Mouse (Mus musculus): Measurements from ENCODE around the gene Pgpep1l. TPM values are rescaled to one million over a fixed set of nuclear protein-coding genes. Genes with fewer than 3 reads are reported as not detected.
"Not testable (repeated sequence)": the region's sequence is repeated elsewhere in the genome, so short reads cannot be mapped to it uniquely, and the experiment has no call there.

Gene Pgpep1l
- polyA plus RNA-seq, 1 experiment from 2014 or later, result not detected

DNA sequence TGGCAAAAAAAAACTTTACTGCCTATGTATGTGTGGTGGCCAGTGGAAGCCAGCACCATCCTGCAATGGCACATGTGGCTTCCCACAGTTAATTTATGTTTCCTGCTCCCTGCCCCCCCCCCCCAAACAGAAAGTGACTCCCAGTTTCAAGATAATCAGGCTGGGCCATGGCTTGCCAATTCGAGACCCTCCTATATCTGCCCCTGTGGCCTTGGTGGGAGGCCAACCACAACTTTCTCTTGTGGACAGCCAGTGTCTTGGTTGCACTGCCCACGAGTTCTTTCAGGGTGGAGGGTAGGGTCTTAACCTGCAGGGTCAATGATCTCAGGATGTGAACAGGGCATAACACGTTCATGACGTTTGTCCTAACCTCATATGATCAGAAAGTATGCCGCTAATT lies 32.5 kb upstream of the Pgpep1l start:
- ATAC-seq (ENCODE audit: low read depth), result no peak
- H3K27ac ChIP-seq, result no peak overlapping the region

DNA sequence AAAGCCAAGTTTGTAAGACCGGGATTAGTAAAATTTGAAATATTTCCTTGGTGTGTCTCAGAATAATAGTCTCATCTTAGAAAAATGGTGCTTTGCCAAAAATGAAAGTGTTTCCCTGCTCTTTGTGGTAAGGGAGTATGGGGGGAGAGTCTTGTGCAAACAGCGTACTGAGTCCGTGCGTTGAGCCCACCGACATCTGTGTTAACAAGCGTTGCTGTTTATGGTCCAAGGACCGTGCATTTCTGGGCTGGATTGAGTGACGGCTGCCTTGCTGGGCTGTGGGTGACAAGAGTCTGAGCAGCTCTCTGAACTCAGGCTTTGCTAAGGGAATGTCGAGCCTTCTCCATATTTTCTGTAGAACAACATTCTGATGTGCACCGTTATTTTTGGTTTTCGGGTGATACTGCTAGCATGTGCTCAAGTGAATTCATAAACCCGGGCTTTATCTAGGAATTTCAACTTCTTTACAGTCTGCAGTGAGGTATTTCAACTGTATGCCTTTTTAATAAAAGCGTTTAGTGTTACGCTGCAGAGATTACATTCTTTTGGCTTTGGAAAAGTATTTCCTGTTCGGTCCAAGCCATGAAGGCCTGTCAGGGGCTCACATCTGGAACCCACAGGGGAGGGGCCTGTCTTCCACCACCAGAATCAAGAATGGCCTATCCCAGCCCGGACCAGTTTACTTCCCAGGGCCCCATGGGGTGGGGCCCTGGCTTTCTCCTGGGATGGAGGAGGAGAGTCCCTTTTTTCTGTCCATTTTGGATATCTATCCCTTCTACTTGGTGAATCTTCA lies 30.2 kb upstream of the Pgpep1l start:
- WGBS (ENCODE audit: insufficient replicate concordance), result 71% methylated on average over 16 of the region's 16 CpGs
- ATAC-seq (ENCODE audit: low read depth), result no peak

More for the DNA sequence above, 32.5 kb upstream of the Pgpep1l start:
- WGBS (ENCODE audit: insufficient replicate concordance), result 58% methylated on average over 5 of the region's 5 CpGs
- no peaks in the 10 kb centered on the region for H3K4me1 ChIP-seq (replicated peaks)
- no peaks in the 10 kb centered on the region for H3K27me3 ChIP-seq
- no peak overlapping the region for H3K4me2 ChIP-seq
- no peak overlapping the region for H3K4me3 ChIP-seq (replicated peaks)
- DNase-seq, result no peak
- no peaks in the 10 kb centered on the region for H3K9me3 ChIP-seq (replicated peaks)
- no peak overlapping the region for H3K9ac ChIP-seq
- H3K36me3 ChIP-seq, result no peaks in the 10 kb centered on the region

DNA sequence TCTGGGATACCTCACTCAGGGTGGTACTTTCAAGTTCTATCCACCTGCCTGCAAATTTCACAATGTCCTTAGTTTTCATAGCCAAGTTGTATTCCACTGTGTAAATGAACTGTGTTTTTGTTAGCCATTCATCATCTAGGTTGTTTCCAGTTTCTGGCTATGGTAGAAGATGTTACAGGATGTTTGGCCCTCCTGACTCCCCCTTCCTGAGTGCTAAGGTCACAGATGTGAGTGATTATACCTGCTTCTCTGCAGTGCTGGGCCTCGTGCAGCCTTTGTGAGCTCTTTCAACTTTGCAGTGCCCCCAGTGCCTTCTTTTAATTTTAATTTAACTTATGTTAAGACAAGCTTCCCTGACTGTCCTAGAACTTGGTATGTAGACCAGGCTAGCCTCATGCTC lies 27.6 kb upstream of the Pgpep1l start:
- no peak overlapping the region for H3K4me3 ChIP-seq (replicated peaks)
- ATAC-seq (ENCODE audit: low read depth), result no peak
- H3K27me3 ChIP-seq, result no peaks in the 10 kb centered on the region
- no peak overlapping the region for H3K27ac ChIP-seq
- no peaks in the 10 kb centered on the region for H3K4me1 ChIP-seq (replicated peaks)
- H3K4me2 ChIP-seq, result no peak overlapping the region
- WGBS (ENCODE audit: insufficient replicate concordance), result 46% methylated on average over 1 of the region's 1 CpGs
- H3K36me3 ChIP-seq, result no peaks in the 10 kb centered on the region
- DNase-seq, result no peak
- no peaks in the 10 kb centered on the region for H3K9me3 ChIP-seq (replicated peaks)
- H3K9ac ChIP-seq, result no peak overlapping the region

More for the DNA sequence above, 30.2 kb upstream of the Pgpep1l start:
- Histone ChIP-seq H3K36me3 (no peaks in the 10 kb centered on the region), H3K4me1 (replicated peaks) (no peaks in the 10 kb centered on the region), H3K4me2 (no peak overlapping the region), H3K4me3 (replicated peaks) (no peak overlapping the region), H3K9ac (no peak overlapping the region), H3K27me3 (no peaks in the 10 kb centered on the region), H3K9me3 (replicated peaks) (no peaks in the 10 kb centered on the region), H3K27ac (no peak overlapping the region)
- DNase-seq, result no peak

DNA sequence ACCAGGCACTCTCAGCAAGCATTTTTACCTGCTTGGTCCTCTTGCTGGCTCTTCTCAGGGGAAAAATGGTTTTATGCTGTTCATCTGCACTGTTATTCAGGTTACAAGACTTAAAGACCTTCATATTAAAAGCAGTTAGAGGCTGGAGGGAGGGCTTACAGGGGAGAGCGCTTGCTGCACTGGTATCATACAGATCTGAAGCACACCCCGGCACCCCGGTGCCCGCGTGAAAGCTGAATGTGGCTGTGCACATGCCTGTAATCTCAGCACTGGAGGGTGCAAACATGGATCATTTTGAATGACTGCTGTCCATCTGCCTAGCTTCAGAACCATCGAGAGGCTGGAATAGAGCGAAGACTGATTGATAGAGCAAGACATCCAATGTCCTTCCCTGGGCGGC lies 25.0 kb upstream of the Pgpep1l start:
- Histone ChIP-seq H3K4me3 (replicated peaks) (no peak overlapping the region), H3K9ac (no peak overlapping the region), H3K27ac (no peak overlapping the region), H3K4me1 (replicated peaks) (0 out of 2 replicates have a peak, but pooled peaks cover 7% of the 10 kb centered on the region), H3K36me3 (no peaks in the 10 kb centered on the region), H3K9me3 (replicated peaks) (no peaks in the 10 kb centered on the region), H3K27me3 (no peaks in the 10 kb centered on the region), H3K4me2 (no peak overlapping the region)
- ATAC-seq (ENCODE audit: low read depth) (no peak), DNase-seq (no peak)
- 81% methylated on average over 8 of the region's 8 CpGs for WGBS (ENCODE audit: insufficient replicate concordance)

DNA sequence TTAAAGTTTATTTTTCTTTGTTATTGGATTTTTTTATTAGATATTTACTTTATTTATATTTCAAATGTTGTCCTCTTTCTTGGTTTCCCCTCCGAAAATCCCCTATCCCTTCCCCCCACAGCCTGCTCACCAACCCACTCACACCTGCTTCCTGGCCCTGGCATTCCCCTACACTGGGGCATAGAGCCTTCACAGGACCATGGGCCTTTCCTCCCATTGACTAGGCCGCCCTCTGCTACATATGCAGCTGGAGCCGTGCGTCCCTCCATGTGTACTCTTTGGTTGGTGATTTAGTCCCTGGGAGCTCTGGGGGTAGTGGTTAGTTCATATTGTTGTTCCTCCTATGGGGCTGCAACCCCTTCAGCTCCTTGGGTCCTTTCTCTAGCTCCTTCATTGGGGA lies 24.0 kb upstream of the Pgpep1l start:
- not testable (repeated sequence) for H3K9me3 ChIP-seq (replicated peaks); H3K36me3 ChIP-seq; H3K4me3 ChIP-seq (replicated peaks); H3K27ac ChIP-seq; H3K4me2 ChIP-seq; ATAC-seq (ENCODE audit: low read depth); H3K4me1 ChIP-seq (replicated peaks); H3K9ac ChIP-seq; DNase-seq; H3K27me3 ChIP-seq
- 75% methylated on average over 4 of the region's 4 CpGs for WGBS (ENCODE audit: insufficient replicate concordance)

DNA sequence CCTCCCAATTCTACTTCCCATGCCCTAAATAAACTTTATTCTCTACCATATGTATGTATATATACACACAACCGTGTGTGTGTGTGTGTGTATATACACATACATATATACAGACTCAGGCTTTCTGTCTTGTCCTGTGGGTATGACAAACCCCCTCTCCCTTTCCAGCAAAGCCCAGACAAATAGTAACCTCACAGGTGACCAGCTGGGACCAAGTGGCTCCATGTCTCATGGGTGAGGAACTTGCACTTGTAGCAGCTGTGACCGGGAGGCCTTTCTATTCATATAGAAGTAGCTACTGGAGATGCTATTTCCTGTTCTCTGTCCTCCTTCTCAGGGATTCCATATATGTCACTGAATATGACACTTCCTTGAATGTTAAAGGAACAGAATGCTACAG lies 23.5 kb upstream of the Pgpep1l start:
- 60% methylated on average over 2 of the region's 2 CpGs for WGBS (ENCODE audit: insufficient replicate concordance)
- H3K4me3 ChIP-seq (replicated peaks), result no peak overlapping the region
- no peak overlapping the region for H3K27ac ChIP-seq
- no peak overlapping the region for H3K9ac ChIP-seq
- H3K9me3 ChIP-seq (replicated peaks), result no peaks in the 10 kb centered on the region
- no peaks in the 10 kb centered on the region for H3K36me3 ChIP-seq
- H3K27me3 ChIP-seq, result no peaks in the 10 kb centered on the region
- no peak overlapping the region for H3K4me2 ChIP-seq
- H3K4me1 ChIP-seq (replicated peaks), result 0 out of 2 replicates have a peak, but pooled peaks cover 7% of the 10 kb centered on the region
- DNase-seq (no peak), ATAC-seq (ENCODE audit: low read depth) (no peak)

DNA sequence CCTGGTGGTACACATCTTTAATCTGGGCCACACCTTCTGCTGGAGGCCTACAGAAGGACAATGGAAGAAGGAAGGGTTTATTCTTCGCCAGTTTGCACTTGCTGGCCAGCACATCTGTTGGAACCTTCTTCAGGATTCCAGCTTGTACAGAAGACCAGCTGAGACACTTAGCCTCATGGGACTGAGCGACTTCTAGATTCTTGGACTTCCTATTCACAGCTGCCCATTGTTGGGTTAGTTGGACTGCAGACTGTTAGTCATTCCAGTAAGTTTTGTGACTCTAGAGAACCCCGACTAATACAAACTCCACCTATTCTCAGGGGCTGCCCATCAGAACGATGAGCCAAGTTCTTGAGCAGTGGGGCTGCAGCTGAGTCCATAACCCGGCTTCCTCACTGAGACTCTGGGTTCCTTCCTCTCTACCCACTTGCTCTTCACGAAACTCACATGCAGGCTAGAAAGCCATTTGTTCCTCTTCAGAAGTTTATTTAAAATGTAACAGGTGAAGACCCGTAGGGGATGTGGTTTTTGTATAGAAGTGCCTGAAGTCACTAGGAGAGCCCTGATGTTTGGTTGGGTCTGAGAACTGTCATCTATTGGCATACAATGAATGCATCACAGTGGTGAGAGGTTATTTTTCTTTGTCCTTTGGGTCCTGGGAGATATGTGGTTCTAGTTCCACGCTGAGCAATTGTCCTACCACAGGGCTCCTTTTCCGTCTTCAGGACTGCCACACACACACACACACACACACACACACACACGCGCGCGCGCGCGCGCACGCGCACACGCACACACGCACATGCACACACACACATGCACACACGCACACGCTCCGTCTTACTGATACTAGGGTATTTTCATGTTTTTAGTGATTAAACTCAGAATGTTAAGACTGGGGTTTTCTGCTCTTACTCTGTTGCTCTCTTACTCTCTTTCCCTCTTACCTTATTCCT lies 22.8 kb upstream of the Pgpep1l start:
- Histone ChIP-seq H3K36me3 (no peaks in the 10 kb centered on the region), H3K4me3 (replicated peaks) (no peak overlapping the region), H3K27me3 (no peaks in the 10 kb centered on the region), H3K4me1 (replicated peaks) (0 out of 2 replicates have a peak, but pooled peaks cover 7% of the 10 kb centered on the region), H3K27ac (no peak overlapping the region), H3K9ac (no peak overlapping the region), H3K9me3 (replicated peaks) (no peaks in the 10 kb centered on the region), H3K4me2 (no peak overlapping the region)
- WGBS (ENCODE audit: insufficient replicate concordance), result 81% methylated on average over 24 of the region's 24 CpGs
- no peak for ATAC-seq (ENCODE audit: low read depth)
- DNase-seq, result no peak

DNA sequence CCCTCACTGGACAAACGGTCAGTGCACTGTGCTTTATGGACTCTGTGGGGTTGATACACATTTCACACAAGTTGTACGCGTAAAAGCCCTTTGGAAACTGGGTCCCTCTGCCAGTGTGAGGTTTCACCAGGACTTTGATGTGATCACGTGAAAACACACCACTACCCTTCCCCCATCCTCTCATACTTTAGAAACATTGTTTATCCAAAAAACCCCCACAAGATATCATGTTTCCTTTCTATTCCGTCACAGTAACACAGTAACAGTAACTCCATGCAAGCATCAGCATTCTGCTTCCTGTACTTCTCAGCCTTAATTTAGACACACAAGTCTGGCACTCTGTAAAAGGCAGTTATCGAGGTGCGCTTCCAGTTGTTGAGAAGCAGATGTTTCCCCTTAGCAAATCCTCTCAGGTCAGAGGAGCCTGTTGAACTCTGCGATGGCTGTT lies 21.8 kb upstream of the Pgpep1l start:
- 58% methylated on average over 8 of the region's 8 CpGs for WGBS (ENCODE audit: insufficient replicate concordance)
- Histone ChIP-seq H3K9ac (no peak overlapping the region), H3K36me3 (no peaks in the 10 kb centered on the region), H3K9me3 (replicated peaks) (no peaks in the 10 kb centered on the region), H3K4me2 (no peak overlapping the region), H3K4me1 (replicated peaks) (0 out of 2 replicates have a peak, but pooled peaks cover 7% of the 10 kb centered on the region), H3K4me3 (replicated peaks) (no peak overlapping the region), H3K27ac (no peak overlapping the region), H3K27me3 (no peaks in the 10 kb centered on the region)
- no peak for ATAC-seq (ENCODE audit: low read depth)
- DNase-seq, result no peak

DNA sequence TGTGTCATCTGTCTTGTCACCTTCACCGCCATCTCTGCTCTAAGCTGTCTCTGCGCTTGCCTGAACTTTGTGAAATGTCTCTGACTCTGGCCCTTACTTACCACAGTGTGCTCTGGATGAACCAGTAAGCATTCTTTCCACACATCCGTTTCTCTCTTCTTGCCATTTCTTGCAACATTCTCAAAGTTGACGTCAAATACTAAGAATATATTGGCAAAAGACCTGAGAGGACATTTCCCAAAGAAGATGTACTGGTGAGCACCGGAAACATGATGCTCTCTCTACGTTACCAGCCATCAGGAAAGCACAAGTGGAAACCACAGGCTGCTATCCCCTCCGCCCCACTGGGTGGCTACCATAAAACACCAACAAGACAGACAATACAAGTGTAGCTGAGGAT lies 19.7 kb upstream of the Pgpep1l start:
- H3K27ac ChIP-seq, result no peak overlapping the region
- WGBS (ENCODE audit: insufficient replicate concordance), result 65% methylated on average over 7 of the region's 7 CpGs

DNA sequence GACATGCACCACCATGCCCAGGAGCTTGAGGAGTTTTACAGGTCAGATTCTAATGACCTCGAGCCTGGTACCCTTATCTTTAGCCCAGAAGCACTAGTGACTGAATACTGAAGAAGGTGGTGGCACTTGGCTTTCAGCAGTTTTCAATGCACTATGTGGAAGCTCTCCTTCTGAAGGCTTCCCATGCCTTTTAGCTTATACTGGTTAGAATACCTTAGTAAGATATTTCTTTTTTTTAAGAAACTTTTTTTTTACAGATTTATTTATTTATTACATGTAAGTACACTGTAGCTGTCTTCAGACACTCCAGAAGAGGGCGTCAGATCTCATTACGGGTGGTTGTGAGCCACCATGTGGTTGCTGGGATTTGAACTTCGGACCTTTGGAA lies 19.1 kb upstream of the Pgpep1l start:
- ATAC-seq (ENCODE audit: low read depth); H3K36me3 ChIP-seq; H3K9ac ChIP-seq; H3K4me2 ChIP-seq; DNase-seq; H3K9me3 ChIP-seq (replicated peaks); H3K27me3 ChIP-seq; H3K27ac ChIP-seq; H3K4me3 ChIP-seq (replicated peaks); H3K4me1 ChIP-seq (replicated peaks): not testable (repeated sequence)
- 62% methylated on average over 4 of the region's 4 CpGs for WGBS (ENCODE audit: insufficient replicate concordance)

More for the DNA sequence above, 19.7 kb upstream of the Pgpep1l start:
- H3K36me3 ChIP-seq, result no peaks in the 10 kb centered on the region
- no peak overlapping the region for H3K4me3 ChIP-seq (replicated peaks)
- no peaks in the 10 kb centered on the region for H3K27me3 ChIP-seq
- H3K4me1 ChIP-seq (replicated peaks), result 0 out of 2 replicates have a peak, but pooled peaks cover 7% of the 10 kb centered on the region
- no peaks in the 10 kb centered on the region for H3K9me3 ChIP-seq (replicated peaks)
- no peak for ATAC-seq (ENCODE audit: low read depth)
- no peak overlapping the region for H3K4me2 ChIP-seq
- no peak overlapping the region for H3K9ac ChIP-seq
- no peak for DNase-seq

DNA sequence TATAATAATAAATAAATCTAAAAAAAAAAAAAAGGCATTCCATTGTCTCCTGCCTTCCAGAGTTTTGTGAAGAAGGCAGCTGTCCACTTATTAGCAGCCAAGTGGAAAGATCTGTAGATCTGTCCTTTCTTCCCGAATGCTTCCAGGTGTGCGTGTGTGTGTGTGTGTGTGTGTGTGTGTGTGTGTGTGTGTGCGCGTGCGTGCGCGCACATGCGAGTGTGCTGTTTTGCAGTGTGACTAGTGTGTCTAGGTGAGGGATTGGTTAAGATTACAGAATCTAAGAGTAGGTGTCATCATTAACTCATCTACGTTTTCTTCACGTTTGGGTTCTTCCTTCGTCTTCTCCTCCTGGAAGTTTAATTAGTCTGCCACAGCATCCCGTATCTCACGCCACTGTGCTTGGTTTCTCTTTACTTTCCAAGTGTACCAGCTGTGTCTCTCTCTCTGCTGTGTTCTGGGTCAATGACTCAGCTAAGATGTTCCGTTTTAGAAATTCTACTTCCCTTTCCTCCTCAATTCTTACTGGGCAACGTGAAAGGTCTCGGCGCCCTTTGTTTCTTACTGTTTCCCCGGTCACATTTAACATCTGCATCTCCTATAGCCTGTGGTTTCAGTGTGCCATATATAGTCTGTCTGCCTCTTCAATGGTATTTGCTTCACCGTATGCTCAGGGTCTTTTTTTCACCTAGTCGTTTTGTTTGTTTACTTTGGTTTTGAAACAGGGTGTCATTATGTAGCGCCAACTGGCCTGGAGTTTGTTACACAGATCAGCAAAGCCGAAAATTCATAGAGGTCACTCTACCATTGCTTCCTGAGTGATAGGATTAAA lies 18.5 kb upstream of the Pgpep1l start:
- Histone ChIP-seq H3K9ac (no peak overlapping the region), H3K4me2 (no peak overlapping the region), H3K27ac (no peak overlapping the region), H3K4me1 (replicated peaks) (0 out of 2 replicates have a peak, but pooled peaks cover 7% of the 10 kb centered on the region), H3K27me3 (no peaks in the 10 kb centered on the region), H3K9me3 (replicated peaks) (no peaks in the 10 kb centered on the region), H3K36me3 (no peaks in the 10 kb centered on the region), H3K4me3 (replicated peaks) (no peak overlapping the region)
- whole genome bisulfite sequencing (ENCODE audit: insufficient replicate concordance), result 47% methylated on average over 22 of the region's 22 CpGs
- DNase-seq (no peak), ATAC-seq (ENCODE audit: low read depth) (no peak)

All from liver, embryonic 13.5 days (tissue).